Mouse (Mus musculus): ENCODE data around the gene Ttf2.

- no peak for TF ChIP-seq CTCF (IDR thresholded peaks at IDR 0.05; ENCODE audit: low read depth)
- TF ChIP-seq EP300 (IDR thresholded peaks at IDR 0.05; ENCODE audit: low read depth) = no peak
Measured at GRCm38 (mm10) chr3:101011203-101011600, 41.7 kb upstream of the Ttf2 start.

Data from liver, postnatal 0 days (tissue).